Mouse (Mus musculus) layer of hippocampus, postnatal 14 days (tissue): ENCODE measurements around the gene Ripk4. TPM values are rescaled to one million over a fixed set of nuclear protein-coding genes. Genes with fewer than 3 reads are reported as not detected.

Experiments used
- DNase-seq, 2 experiments: peaks; one replicate each; pipeline ENCODE4 v3.0.0; 2021 to 2022; ENCODE audit warnings: low spot score in 2 of 2, mixed read lengths in 1 of 2
- long read RNA-seq, 2 experiments: library from polyadenylated mRNA; stranded (forward); transcript quantifications; one replicate each; pipeline ENCODE4 v2.0.0; 2021
- total RNA-seq, 2 experiments: library from RNA; stranded (reverse); gene quantifications; 2 replicates each; pipeline ENCODE4 v1.2.3; 2021

The Ripk4 gene
- total RNA-seq, result under 1 TPM; 0.41 to 0.55 TPM
- long read RNA-seq, experiment 1, partial matches to known transcripts, result 0 of 1 reads
- long read RNA-seq, experiment 1, other reads (novel, unspliced or antisense), result 1 of 1 reads
- long read RNA-seq, experiment 2, result 0 reads

- DNase-seq, result peak in 1 of 2 experiments; percentile 13
These were observed at the start of gene Ripk4 for GRCm38 (mm10) chr16:97763061-97763989. TSS of gene Ripk4 (minus strand) at chr16:97763787.

- no peak for DNase-seq
These were observed 45.3 kb upstream of the Ripk4 start for GRCm38 (mm10) chr16:97808881-97809280.

GRCm38 (mm10) chr16:97805646-97806045 lies 42.1 kb upstream of the Ripk4 start:
- DNase-seq, result no peak

GRCm38 (mm10) chr16:97804680-97805547 lies 41.3 kb upstream of the Ripk4 start:
- DNase-seq, result peak; percentile 81 to 84

GRCm38 (mm10) chr16:97797950-97798869 lies 34.6 kb upstream of the Ripk4 start:
- DNase-seq, result no peak

GRCm38 (mm10) chr16:97797212-97797611 lies 33.6 kb upstream of the Ripk4 start:
- no peak for DNase-seq

GRCm38 (mm10) chr16:97794256-97794655 lies 30.7 kb upstream of the Ripk4 start:
- no peak for DNase-seq

GRCm38 (mm10) chr16:97783057-97783456 lies 19.5 kb upstream of the Ripk4 start:
- DNase-seq, result no peak

- DNase-seq, result peak; percentile 84 to 85
These were observed 14.9 kb upstream of the Ripk4 start for GRCm38 (mm10) chr16:97778353-97779025.

- DNase-seq, result no peak
These were observed 2.9 kb upstream of the Ripk4 start for GRCm38 (mm10) chr16:97766501-97766900.

GRCm38 (mm10) chr16:97764626-97765025 lies 1.0 kb upstream of the Ripk4 start:
- DNase-seq, result no peak

GRCm38 (mm10) chr16:97763990-97764340 lies 378 bp upstream of the Ripk4 start:
- DNase-seq, result no peak

GRCm38 (mm10) chr16:97761782-97762181 lies 1.8 kb downstream of the Ripk4 start:
- no peak for DNase-seq

GRCm38 (mm10) chr16:97759681-97760080 lies 3.9 kb downstream of the Ripk4 start:
- DNase-seq, result no peak

- no peak for DNase-seq
These were observed 5.3 kb downstream of the Ripk4 start for GRCm38 (mm10) chr16:97758288-97758687.

- DNase-seq, result no peak
These were observed 7.1 kb downstream of the Ripk4 start for GRCm38 (mm10) chr16:97756460-97756859.

- DNase-seq, result no peak
These were observed 11.2 kb downstream of the Ripk4 start for GRCm38 (mm10) chr16:97752316-97752941.

GRCm38 (mm10) chr16:97751884-97752283 lies 11.7 kb downstream of the Ripk4 start:
- no peak for DNase-seq

GRCm38 (mm10) chr16:97748421-97748820 lies 15.2 kb downstream of the Ripk4 start:
- DNase-seq, result no peak

- no peak for DNase-seq
These were observed 25.6 kb downstream of the Ripk4 start for GRCm38 (mm10) chr16:97738030-97738429.
